Mouse (Mus musculus) intestine, embryonic 16.5 days (tissue): ENCODE measurements around the gene Tef. TPM values are rescaled to one million over a fixed set of nuclear protein-coding genes. Genes with fewer than 3 reads are reported as not detected.
A peak's percentile ranks its signal among the peaks of the same experiment; 100 is the strongest.

Source experiments
- ATAC-seq: fragments of 200-750 bp; cut with Nextera tagmentation; 2 replicates; pipeline ENCODE4 v1.8.0; 2017; ENCODE audit warnings: moderate TSS enrichment, moderate library complexity
- H3K27ac ChIP-seq: fragments of 300-500 bp; sonication (generic); 2 replicates; pipeline ENCODE4 v1.5.1; 2014; ENCODE audit warnings: mild to moderate bottlenecking, low read length
- H3K27me3 ChIP-seq: fragments of 300-500 bp; sonication (generic); replicated peaks from 2 replicates; pipeline ENCODE4 v1.6.1; 2014; ENCODE audit warnings: low read length, control low read depth, mixed read lengths; ENCODE audit not compliant: control insufficient read depth, insufficient read depth
- H3K36me3 ChIP-seq: fragments of 300-500 bp; sonication (generic); 2 replicates; pipeline ENCODE4 v1.6.1; 2014; ENCODE audit warnings: low read length, control low read depth; ENCODE audit not compliant: control insufficient read depth, insufficient read depth
- H3K4me1 ChIP-seq: fragments of 300-500 bp; sonication (generic); 2 replicates; pipeline ENCODE4 v1.6.1; 2014; ENCODE audit warnings: low read length, control low read depth, mixed read lengths; ENCODE audit not compliant: control insufficient read depth, insufficient read depth
- H3K4me2 ChIP-seq: fragments of 300-500 bp; sonication (generic); 2 replicates; pipeline ENCODE4 v1.6.1; 2014; ENCODE audit warnings: low read depth, low read length, control low read depth
- H3K4me3 ChIP-seq: fragments of 300-500 bp; sonication (generic); 2 replicates; pipeline ENCODE4 v1.5.1; 2014; ENCODE audit warnings: mild to moderate bottlenecking, low read length
- H3K9ac ChIP-seq: fragments of 300-500 bp; sonication (generic); 2 replicates; pipeline ENCODE4 v1.6.1; 2014; ENCODE audit warnings: low read depth, low read length
- H3K9me3 ChIP-seq: fragments of 300-500 bp; sonication (generic); 2 replicates; pipeline ENCODE4 v1.6.1; 2016; ENCODE audit warnings: low read length, control low read depth; ENCODE audit not compliant: control insufficient read depth
- WGBS: fragments of 180-500 bp; shearing (Covaris S2); extraction: QIAGEN DNeasy Blood & Tissue Kit; methylation state at CpG from one replicate; pipeline ENCODE4 v1.1.7; 2014; 5-methylcytosine and 5-hydroxymethylcytosine counted together
- polyA plus RNA-seq: library from polyadenylated mRNA; unstranded; fragments of >200 nt; fragmentation: Nextera tagmentation; extraction: Ambion mirVana; gene quantifications from 2 replicates; pipeline ENCODE4 v1.2.1, GENCODE M21; 2015

The Tef gene
- polyA plus RNA-seq, 1 experiment from 2014 or later = 12.5 TPM

- Histone ChIP-seq H3K27me3 (no peaks in the 10 kb centered on the region), H3K4me3 (no peak overlapping the region), H3K27ac (0 out of 2 replicates have a peak overlapping the region, but pooled peaks have one; percentile 14), H3K9ac (no peak overlapping the region), H3K4me1 (peaks cover 18% of the 10 kb centered on the region), H3K4me2 (no peak overlapping the region), H3K9me3 (no peaks in the 10 kb centered on the region), H3K36me3 (peaks cover 10% of the 10 kb centered on the region)
- ATAC-seq = no peak
- WGBS = 80% methylated on average over 5 of the region's 5 CpGs
These were observed 11.9 kb downstream of the Tef start for GRCm38 (mm10) chr15:81813986-81814705.

- H3K27ac ChIP-seq = no peak overlapping the region
- H3K9me3 ChIP-seq = no peaks in the 10 kb centered on the region
- peaks cover 12% of the 10 kb centered on the region for H3K4me1 ChIP-seq
- peaks cover 10% of the 10 kb centered on the region for H3K36me3 ChIP-seq
- H3K27me3 ChIP-seq = no peaks in the 10 kb centered on the region
- no peak overlapping the region for H3K4me2 ChIP-seq
- WGBS = 89% methylated on average over 12 of the region's 12 CpGs
- H3K4me3 ChIP-seq = no peak overlapping the region
- H3K9ac ChIP-seq = no peak overlapping the region
- ATAC-seq = no peak
These were observed 12.6 kb downstream of the Tef start for GRCm38 (mm10) chr15:81814716-81815370.

GRCm38 (mm10) chr15:81818404-81818803 lies 16.2 kb downstream of the Tef start:
- Histone ChIP-seq H3K4me3 (no peak overlapping the region), H3K36me3 (peaks cover 13% of the 10 kb centered on the region), H3K27me3 (no peaks in the 10 kb centered on the region), H3K4me2 (no peak overlapping the region), H3K9me3 (no peaks in the 10 kb centered on the region), H3K27ac (no peak overlapping the region), H3K9ac (no peak overlapping the region), H3K4me1 (no peaks in the 10 kb centered on the region)
- WGBS = 87% methylated on average over 3 of the region's 3 CpGs
- no peak for ATAC-seq

- Histone ChIP-seq H3K4me3 (no peak overlapping the region), H3K27ac (no peak overlapping the region), H3K27me3 (no peaks in the 10 kb centered on the region), H3K4me1 (no peaks in the 10 kb centered on the region), H3K9ac (no peak overlapping the region), H3K36me3 (0 out of 2 replicates have a peak, but pooled peaks cover 3% of the 10 kb centered on the region), H3K4me2 (no peak overlapping the region), H3K9me3 (no peaks in the 10 kb centered on the region)
- 80% methylated on average over 3 of the region's 3 CpGs for WGBS
- ATAC-seq = no peak
These were observed 20.4 kb downstream of the Tef start for GRCm38 (mm10) chr15:81822631-81823030.

- H3K4me2 ChIP-seq = no peak overlapping the region
- 69% methylated on average over 3 of the region's 3 CpGs for WGBS
- ATAC-seq = no peak
- H3K4me1 ChIP-seq = no peaks in the 10 kb centered on the region
- H3K4me3 ChIP-seq = no peak overlapping the region
- H3K9me3 ChIP-seq = no peaks in the 10 kb centered on the region
- H3K9ac ChIP-seq = no peak overlapping the region
- H3K36me3 ChIP-seq = 0 out of 2 replicates have a peak, but pooled peaks cover 3% of the 10 kb centered on the region
- H3K27me3 ChIP-seq = no peaks in the 10 kb centered on the region
- H3K27ac ChIP-seq = no peak overlapping the region
These were observed 22.6 kb downstream of the Tef start for GRCm38 (mm10) chr15:81824832-81825231.

GRCm38 (mm10) chr15:81828426-81829207 lies 26.4 kb downstream of the Tef start:
- no peaks in the 10 kb centered on the region for H3K27me3 ChIP-seq
- peaks cover 7% of the 10 kb centered on the region; the same call in 1 of the 2 replicates for H3K4me1 ChIP-seq
- 87% methylated on average over 7 of the region's 7 CpGs for WGBS
- H3K36me3 ChIP-seq = no peaks in the 10 kb centered on the region
- no peak overlapping the region for H3K27ac ChIP-seq
- H3K9ac ChIP-seq = no peak overlapping the region
- no peaks in the 10 kb centered on the region for H3K9me3 ChIP-seq
- H3K4me3 ChIP-seq = no peak overlapping the region
- H3K4me2 ChIP-seq = no peak overlapping the region
- no peak for ATAC-seq

- Histone ChIP-seq H3K27me3 (no peaks in the 10 kb centered on the region), H3K9ac (no peak overlapping the region), H3K27ac (no peak overlapping the region), H3K4me1 (peaks cover 7% of the 10 kb centered on the region; the same call in 1 of the 2 replicates), H3K4me3 (no peak overlapping the region), H3K9me3 (no peaks in the 10 kb centered on the region), H3K4me2 (no peak overlapping the region), H3K36me3 (no peaks in the 10 kb centered on the region)
- no peak for ATAC-seq
- WGBS = 62% methylated on average over 2 of the region's 2 CpGs
These were observed 27.0 kb downstream of the Tef start for GRCm38 (mm10) chr15:81829208-81829580.

- 78% methylated on average over 4 of the region's 4 CpGs for WGBS
- no peak overlapping the region for H3K4me2 ChIP-seq
- H3K27me3 ChIP-seq = no peaks in the 10 kb centered on the region
- no peaks in the 10 kb centered on the region for H3K36me3 ChIP-seq
- peaks cover 11% of the 10 kb centered on the region for H3K4me1 ChIP-seq
- no peak for ATAC-seq
- H3K4me3 ChIP-seq = no peak overlapping the region
- no peaks in the 10 kb centered on the region for H3K9me3 ChIP-seq
- H3K27ac ChIP-seq = no peak overlapping the region
- H3K9ac ChIP-seq = peak overlapping the region; percentile 50; the same call in 1 of the 2 replicates
These were observed 28.3 kb downstream of the Tef start for GRCm38 (mm10) chr15:81830530-81830929.

GRCm38 (mm10) chr15:81831136-81831825 lies 29.1 kb downstream of the Tef start:
- Histone ChIP-seq H3K27ac (peak overlapping the region; percentile 74), H3K9ac (peak overlapping the region; percentile 50), H3K9me3 (no peaks in the 10 kb centered on the region), H3K4me1 (peaks cover 18% of the 10 kb centered on the region), H3K4me3 (peak overlapping the region; percentile 26; the same call in 1 of the 2 replicates), H3K36me3 (no peaks in the 10 kb centered on the region), H3K4me2 (peak overlapping the region; percentile 53), H3K27me3 (no peaks in the 10 kb centered on the region)
- WGBS = 14% methylated on average over 24 of the region's 24 CpGs
- ATAC-seq = peak; percentile 89
